13 mouse cellular contexts compared by ENCODE assay signal in genomic region chr5:144051268-144051667, GRCm38 (mm10). TPM values are rescaled to one million over a fixed set of nuclear protein-coding genes. Genes with fewer than 3 reads are reported as not detected.
DNase-seq lines count a peak whose midpoint lies in the region; ATAC-seq and TF ChIP-seq lines count a peak whose summit lies in the region.
"Had no signal": no experiment of that assay in that cellular context is flagged by ENCODE, and none has a peak within 500 bp of the region (broad histone marks: within the 10 kb centered on the region; RNA-seq: fewer than 3 reads in every experiment).

No protein-coding gene starts in this region.

- no peak overlapping the region for H3K27ac ChIP-seq in forebrain, postnatal 0 days (ENCODE audit: low read depth, low read length)
- H3K27ac ChIP-seq in forebrain, embryonic 16.5 days (ENCODE audit: low read length), result no peak overlapping the region
- no peak overlapping the region for H3K27ac ChIP-seq in heart, embryonic 10.5 days
- H3K27ac ChIP-seq: embryonic facial prominence, embryonic 15.5 days had no signal

- TF ChIP-seq CTCF in forebrain, postnatal 0 days (IDR thresholded peaks at IDR 0.05; ENCODE audit: low read depth), result peak; percentile 30; the same call in 1 of the 2 replicates

- H3K36me3 ChIP-seq in forebrain, postnatal 0 days (ENCODE audit: insufficient read depth), result no peaks in the 10 kb centered on the region
- H3K36me3 ChIP-seq in forebrain, embryonic 16.5 days (ENCODE audit: control insufficient read depth, insufficient read depth), result no peaks in the 10 kb centered on the region
- no peaks in the 10 kb centered on the region for H3K36me3 ChIP-seq in heart, embryonic 10.5 days
- H3K36me3 ChIP-seq: embryonic facial prominence, embryonic 15.5 days had no signal

- no peak overlapping the region for H3K9ac ChIP-seq in forebrain, postnatal 0 days
- H3K9ac ChIP-seq in forebrain, embryonic 16.5 days (replicated peaks; ENCODE audit: low read depth, low read length), result no peak overlapping the region
- H3K9ac ChIP-seq: embryonic facial prominence, embryonic 15.5 days had no signal

- H3K27me3 ChIP-seq in forebrain, postnatal 0 days (ENCODE audit: insufficient read depth, low read length), result no peaks in the 10 kb centered on the region
- no peaks in the 10 kb centered on the region for H3K27me3 ChIP-seq in forebrain, embryonic 16.5 days (replicated peaks; ENCODE audit: control insufficient read depth, insufficient read depth, low read length)
- H3K27me3 ChIP-seq in heart, embryonic 10.5 days (ENCODE audit: insufficient read depth, poor library complexity, severe bottlenecking), result no peaks in the 10 kb centered on the region
- H3K27me3 ChIP-seq: embryonic facial prominence, embryonic 15.5 days had no signal

- no peak overlapping the region for H3K4me2 ChIP-seq in forebrain, postnatal 0 days (ENCODE audit: low read depth)
- no peak overlapping the region for H3K4me2 ChIP-seq in forebrain, embryonic 16.5 days (ENCODE audit: low read length)
- H3K4me2 ChIP-seq: embryonic facial prominence, embryonic 15.5 days had no signal

- ATAC-seq in forebrain, postnatal 0 days, result no peak
- no peak for ATAC-seq in forebrain, embryonic 16.5 days
- peak; percentile 50; the same call in 1 of the 2 replicates for ATAC-seq in common myeloid progenitor, adult 5-6 weeks (replicated peaks; ENCODE audit: low read depth, poor library complexity, severe bottlenecking)

- no peaks in the 10 kb centered on the region for H3K4me1 ChIP-seq in forebrain, postnatal 0 days (ENCODE audit: insufficient read depth)
- peaks cover 5% of the 10 kb centered on the region for H3K4me1 ChIP-seq in forebrain, embryonic 16.5 days (replicated peaks; ENCODE audit: control insufficient read depth, insufficient read depth, low read length)
- no peaks in the 10 kb centered on the region for H3K4me1 ChIP-seq in heart, embryonic 10.5 days
- H3K4me1 ChIP-seq: embryonic facial prominence, embryonic 15.5 days had no signal

- DNase-seq in forebrain, postnatal 0 days, result no peak
- DNase-seq in lung, postnatal 36 days, result peak; percentile 13
- no peak for DNase-seq in lung, adult 18-20 months
- peak; percentile 12 for DNase-seq in thymus, postnatal 25 days
- DNase-seq in urinary bladder, postnatal 36 days (ENCODE audit: low spot score in 2 of 2), result no peak
- DNase-seq in heart, embryonic 10.5 days (ENCODE audit: low spot score), result no peak
- DNase-seq: cerebellum, adult 18-20 months; kidney, adult 11 months had no signal

- no peaks in the 10 kb centered on the region for H3K9me3 ChIP-seq in forebrain, postnatal 0 days (ENCODE audit: low read length)
- H3K9me3 ChIP-seq in forebrain, embryonic 16.5 days (ENCODE audit: control insufficient read depth, low read length), result no peaks in the 10 kb centered on the region
- no peaks in the 10 kb centered on the region for H3K9me3 ChIP-seq in heart, embryonic 10.5 days
- H3K9me3 ChIP-seq: embryonic facial prominence, embryonic 15.5 days had no signal

- H3K4me3 ChIP-seq in forebrain, postnatal 0 days (ENCODE audit: low read depth, low read length), result no peak overlapping the region
- H3K4me3 ChIP-seq in forebrain, embryonic 16.5 days (replicated peaks; ENCODE audit: low read length), result no peak overlapping the region
- no peak overlapping the region for H3K4me3 ChIP-seq in heart, embryonic 10.5 days
- H3K4me3 ChIP-seq: embryonic facial prominence, embryonic 15.5 days had no signal

RNA-seq across cellular contexts. Expression of gene Ocm, which starts 24.8 kb away (rescaled TPM):
- total RNA-seq in forebrain, postnatal 0 days (2014; rRNA removed), result not detected in 2 replicates
- 0.98 TPM in 1 of 2 replicates, not detected in the other for polyA plus RNA-seq in forebrain, postnatal 0 days (2015; fragmentation: Nextera tagmentation; extraction: Ambion mirVana)
- not detected in 2 replicates for polyA plus RNA-seq in forebrain, embryonic 16.5 days (2015; fragmentation: Nextera tagmentation; extraction: Ambion mirVana)
- total RNA-seq in common myeloid progenitor, adult 5-6 weeks (2017), result not detected in 2 replicates
- polyA plus RNA-seq in heart, embryonic 10.5 days (2016; fragmentation: Nextera tagmentation; extraction: Ambion mirVana), result 0.21 TPM in 1 of 2 replicates, not detected in the other
- polyA plus RNA-seq: gonadal fat pad, adult 2 months; limb, embryonic 14.5 days had no signal

RNA-seq across cellular contexts. Expression of gene Ccz1, which starts 36.6 kb away (rescaled TPM):
- 75.7 and 80.4 TPM in 2 replicates for total RNA-seq in forebrain, postnatal 0 days (2014; rRNA removed)
- 80.5 and 83.8 TPM in 2 replicates for polyA plus RNA-seq in forebrain, postnatal 0 days (2015; fragmentation: Nextera tagmentation; extraction: Ambion mirVana)
- 95.7 and 97.2 TPM in 2 replicates for polyA plus RNA-seq in forebrain, embryonic 16.5 days (2015; fragmentation: Nextera tagmentation; extraction: Ambion mirVana)
- 94.4 and 110 TPM in 2 replicates for total RNA-seq in common myeloid progenitor, adult 5-6 weeks (2017)
- polyA plus RNA-seq in heart, embryonic 10.5 days (2016; fragmentation: Nextera tagmentation; extraction: Ambion mirVana), result 62.0 and 84.6 TPM in 2 replicates

RNA-seq across cellular contexts. Expression of gene Lmtk2, which starts 49.0 kb away (rescaled TPM):
- 56.2 and 63.9 TPM in 2 replicates for total RNA-seq in forebrain, postnatal 0 days (2014; rRNA removed)
- polyA plus RNA-seq in forebrain, postnatal 0 days (2015; fragmentation: Nextera tagmentation; extraction: Ambion mirVana), result 6.1 and 7.4 TPM in 2 replicates
- 9.4 TPM in 2 replicates for polyA plus RNA-seq in forebrain, embryonic 16.5 days (2015; fragmentation: Nextera tagmentation; extraction: Ambion mirVana)
- total RNA-seq in common myeloid progenitor, adult 5-6 weeks (2017), result 8.1 and 9.7 TPM in 2 replicates
- polyA plus RNA-seq in heart, embryonic 10.5 days (2016; fragmentation: Nextera tagmentation; extraction: Ambion mirVana), result 5.3 and 6.0 TPM in 2 replicates

Comparison
In these comparisons a context has a peak if more than half of its experiments do, and no peak if none do; other contexts are left out.
1. DNase-seq: peak in lung, postnatal 36 days (single experiment) and thymus, postnatal 25 days (single experiment); none in forebrain, postnatal 0 days (single experiment), lung, adult 18-20 months (0 of 2), urinary bladder, postnatal 36 days (0 of 2) and heart, embryonic 10.5 days (single experiment).